Mouse (Mus musculus): ENCODE results near the gene Tmem245.

Tmem245 gene

GRCm38 (mm10) chr4:56946641-56947640 is at the start of gene Tmem245:
Gene Tmem245, minus strand, starts transcription at chr4:56947437.
- peak; percentile 93 for DNase-seq

- DNase-seq: peak; percentile 30
Measured at GRCm38 (mm10) chr4:56993331-56993730, 46.1 kb upstream of the Tmem245 start.

GRCm38 (mm10) chr4:56991951-56992350 is 44.7 kb upstream of the Tmem245 start:
- no peak for DNase-seq

DNA sequence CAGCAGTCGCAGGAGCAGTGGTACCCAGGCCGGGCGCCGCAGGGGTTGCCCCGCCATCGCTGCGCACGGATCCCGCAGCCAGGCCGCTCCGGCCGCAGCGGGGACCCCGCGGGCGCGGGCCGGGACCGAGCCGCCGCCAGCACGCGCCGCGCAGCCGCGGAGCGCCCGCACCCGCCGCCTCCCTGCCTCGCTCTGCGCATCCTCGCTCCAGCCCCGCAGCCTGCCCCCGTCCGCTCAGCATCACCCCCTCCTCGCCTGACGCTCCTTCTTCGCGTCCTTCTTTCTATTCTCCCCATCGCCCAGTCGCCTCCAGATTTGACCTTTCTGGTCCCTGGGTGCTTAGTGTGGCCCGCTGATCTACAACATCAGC is 43.0 kb upstream of the Tmem245 start, which contains the start of gene Frrs1l:
Gene Frrs1l (minus strand): TSS at position 177 of the 370 bp plus-strand sequence.
- DNase-seq: no peak

DNA sequence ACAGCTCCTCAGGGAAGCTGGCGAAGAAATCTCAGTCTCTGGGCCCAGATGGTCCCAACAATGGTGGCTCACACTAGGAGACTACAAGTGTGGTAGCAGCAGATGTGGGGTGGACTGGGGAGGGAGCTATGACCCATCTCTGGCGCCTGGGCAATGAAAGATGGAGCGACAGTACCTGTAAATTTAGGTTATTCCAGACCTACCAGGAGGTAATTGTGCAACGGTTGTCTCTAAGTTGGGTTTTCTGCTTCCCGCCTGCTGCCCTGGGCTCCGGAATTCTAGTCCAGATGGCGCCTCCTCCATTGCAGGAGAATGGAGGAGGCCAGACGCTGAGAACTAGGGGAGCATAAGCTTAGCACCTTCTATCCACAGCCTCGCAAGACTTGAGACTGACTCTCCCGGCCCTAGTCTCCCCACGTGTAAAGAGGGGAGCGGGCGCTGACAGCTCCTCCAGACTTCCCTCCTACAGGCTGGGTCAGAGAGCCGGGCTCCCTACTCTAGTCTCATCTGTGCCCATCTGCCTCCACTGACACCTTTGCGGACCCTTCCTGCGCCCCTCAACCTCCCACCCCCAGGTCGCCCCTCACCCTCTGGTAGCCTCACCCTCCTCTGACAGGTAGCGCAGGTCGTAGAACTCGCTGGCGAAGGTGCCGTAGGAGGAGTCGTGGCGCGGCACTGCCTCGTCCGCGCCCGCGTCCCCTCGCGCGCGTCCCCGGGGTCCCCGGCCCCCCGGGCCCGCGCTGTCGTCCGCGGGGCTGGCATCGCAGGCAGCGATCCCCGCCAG is 42.4 kb upstream of the Tmem245 start:
- DNase-seq: no peak

DNA sequence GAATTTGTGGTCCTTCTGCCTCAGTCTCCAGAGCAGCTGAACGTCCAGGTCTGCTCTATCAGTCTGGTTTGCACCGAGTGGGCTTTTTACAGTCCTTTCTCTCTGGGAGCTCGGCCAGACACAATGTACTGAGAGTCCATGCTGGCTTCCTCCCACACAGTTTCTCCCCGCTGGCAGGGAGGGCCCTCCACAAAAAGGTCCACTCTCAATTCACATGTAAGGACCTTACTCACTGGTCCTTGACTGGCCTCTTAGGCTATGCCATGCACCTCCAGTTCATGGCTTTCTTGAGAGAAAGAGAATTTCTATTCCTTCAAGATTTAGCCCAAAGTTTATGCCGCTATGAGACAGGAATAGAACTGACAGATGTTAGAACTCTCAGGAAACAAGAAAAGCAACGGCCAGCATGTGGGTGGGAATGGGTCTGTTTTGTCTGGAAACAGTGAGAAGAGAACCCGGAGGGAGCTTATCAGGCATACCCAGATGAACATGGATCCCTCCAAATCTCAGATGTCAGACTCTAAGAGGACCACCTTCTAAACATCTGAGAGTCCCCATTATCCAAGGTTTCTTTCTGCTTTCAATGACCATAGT is 18.4 kb upstream of the Tmem245 start:
- DNase-seq: no peak

DNA sequence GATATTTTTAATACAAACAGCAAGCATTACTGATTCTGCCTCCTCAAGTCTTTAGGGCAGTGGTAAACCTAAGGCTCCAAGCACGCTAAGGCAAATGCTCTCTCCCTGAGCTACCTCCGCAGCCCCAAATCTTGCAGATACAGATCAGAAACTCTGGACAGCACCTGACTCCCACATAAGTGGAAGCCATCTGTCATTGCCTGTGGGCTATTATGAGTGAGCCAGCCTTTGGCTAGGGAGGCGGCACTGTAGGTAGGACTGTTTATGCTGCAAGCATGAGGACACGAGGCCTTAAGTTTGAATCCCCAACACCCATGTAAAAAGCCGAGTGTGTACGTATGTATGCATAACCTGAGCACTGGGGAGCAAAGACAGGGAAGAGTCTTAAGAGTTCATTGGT is 16.4 kb upstream of the Tmem245 start:
- DNase-seq: no peak

GRCm38 (mm10) chr4:56961320-56961925 is 14.2 kb upstream of the Tmem245 start:
- no peak for DNase-seq

DNA sequence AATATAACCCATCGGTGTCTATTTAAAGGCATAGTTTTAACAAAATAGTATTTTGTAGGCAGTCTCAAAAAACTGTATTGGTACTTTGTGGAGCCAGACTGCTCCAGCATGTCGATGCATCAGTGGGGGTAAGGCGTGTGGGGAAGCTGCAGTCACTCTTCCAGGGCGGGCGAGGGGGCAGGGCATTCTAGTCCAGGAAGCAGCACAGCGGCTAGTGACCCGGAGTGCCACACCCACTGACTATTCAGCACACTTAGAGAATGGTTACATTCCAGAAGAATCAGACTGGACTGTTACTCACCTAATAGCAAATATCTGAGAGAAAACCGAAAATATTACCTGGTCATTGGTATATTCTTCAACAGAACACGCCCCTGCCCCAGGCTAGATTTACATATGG is 10.3 kb upstream of the Tmem245 start:
- DNase-seq: no peak

GRCm38 (mm10) chr4:56953235-56953634 is 6.0 kb upstream of the Tmem245 start:
- no peak for DNase-seq

- DNase-seq: no peak
Measured at GRCm38 (mm10) chr4:56951701-56952100, 4.5 kb upstream of the Tmem245 start.

DNA sequence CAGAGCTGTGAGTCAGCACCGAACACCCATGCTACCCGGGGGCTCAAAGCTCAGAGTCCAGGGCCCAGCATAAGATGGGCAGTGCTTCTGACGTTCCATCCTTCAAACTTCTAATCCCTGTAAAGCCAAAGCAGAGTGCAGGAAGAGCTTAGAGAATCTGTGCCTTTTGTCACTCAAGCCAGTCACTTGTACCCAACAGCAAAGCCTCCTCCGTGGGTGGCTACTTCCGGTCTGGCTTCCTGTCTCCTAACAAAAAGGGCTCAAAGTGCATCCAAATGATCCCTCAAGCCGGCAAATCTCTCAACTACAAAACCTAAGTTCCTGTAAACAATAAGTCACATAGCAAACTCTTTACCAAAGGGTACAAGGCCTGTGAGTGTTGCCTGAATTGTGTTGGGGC is 2.3 kb upstream of the Tmem245 start:
- DNase-seq: peak; percentile 25

DNA sequence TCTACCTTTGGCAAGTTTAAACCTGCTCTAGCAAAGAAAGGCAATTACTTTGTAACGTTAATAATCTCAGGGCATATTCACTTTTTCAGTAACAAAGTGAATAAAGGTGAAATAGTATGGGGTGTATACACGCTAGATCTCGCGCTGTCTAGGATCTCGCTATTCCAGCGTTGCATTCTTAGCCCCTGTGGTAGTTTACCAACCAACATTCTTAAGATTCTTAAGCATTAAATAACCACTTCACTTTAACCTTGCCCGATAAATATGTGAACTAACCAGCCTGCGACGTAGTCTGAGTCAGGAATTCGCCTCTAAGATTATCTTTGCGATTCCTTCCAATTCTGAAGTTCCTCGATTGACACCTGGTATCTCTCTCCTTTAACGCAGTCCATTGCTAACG is 1.1 kb downstream of the Tmem245 start:
- no peak for DNase-seq

DNA sequence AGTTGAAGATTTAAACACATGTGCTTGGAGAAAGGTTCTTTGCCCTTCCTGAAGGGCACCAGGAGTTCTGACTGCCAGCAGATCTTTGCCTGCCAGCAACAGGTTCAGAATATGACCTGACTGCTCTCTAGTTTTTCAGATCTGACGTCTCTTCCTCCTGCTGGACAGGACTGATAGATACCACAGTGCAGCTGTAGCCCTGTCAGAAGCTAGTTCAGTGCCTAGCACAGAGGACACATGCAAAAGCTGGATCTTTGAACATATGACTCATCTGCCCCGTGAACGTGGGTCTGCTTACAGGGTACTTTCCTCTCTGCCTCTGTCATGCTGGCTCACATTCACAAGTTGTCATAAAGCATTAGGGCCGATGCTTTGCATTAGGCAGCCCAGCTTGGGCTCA is 3.0 kb downstream of the Tmem245 start:
- no peak for DNase-seq

DNA sequence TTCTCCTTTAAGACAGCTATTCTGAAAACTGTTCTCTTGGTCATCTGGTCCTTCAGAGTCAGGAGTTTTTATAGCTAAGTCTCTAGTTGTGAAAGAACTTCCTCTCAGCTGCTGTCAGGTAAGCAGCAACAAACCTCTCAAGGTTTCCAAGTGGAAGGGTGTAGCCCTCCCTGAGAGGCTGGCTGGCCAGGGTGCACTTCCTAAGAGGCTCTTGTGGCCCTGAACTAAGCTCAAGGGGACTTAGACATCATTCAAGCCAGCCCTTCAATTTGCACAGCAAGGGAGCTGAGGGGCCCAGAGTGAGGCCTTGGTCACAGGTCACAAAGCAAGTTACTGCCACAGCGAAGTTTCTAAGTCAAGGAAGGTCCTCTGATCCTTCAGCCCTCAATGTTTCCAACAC is 4.0 kb downstream of the Tmem245 start:
- no peak for DNase-seq

GRCm38 (mm10) chr4:56942567-56942966 is 4.7 kb downstream of the Tmem245 start:
- no peak for DNase-seq

DNA sequence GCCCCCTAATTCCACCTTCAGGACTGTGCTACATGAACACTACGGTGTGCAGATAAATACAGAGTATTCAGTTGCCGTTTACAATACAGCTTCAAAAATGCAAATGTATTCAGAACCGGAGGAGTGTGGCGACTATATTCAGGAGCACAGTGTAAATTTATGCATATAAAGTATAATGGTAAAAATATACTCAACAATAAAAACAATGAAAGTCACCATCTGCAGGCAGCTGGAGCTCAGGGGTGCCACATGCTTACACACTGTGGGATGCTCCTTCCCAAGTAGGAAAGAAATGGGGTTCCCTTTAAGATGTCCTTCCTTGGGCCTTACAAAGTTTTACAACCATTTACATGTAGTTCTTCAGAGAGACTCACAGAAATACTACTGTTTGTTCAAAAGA is 5.8 kb downstream of the Tmem245 start:
- DNase-seq: no peak

GRCm38 (mm10) chr4:56937136-56937535 is 10.1 kb downstream of the Tmem245 start:
- no peak for DNase-seq

DNA sequence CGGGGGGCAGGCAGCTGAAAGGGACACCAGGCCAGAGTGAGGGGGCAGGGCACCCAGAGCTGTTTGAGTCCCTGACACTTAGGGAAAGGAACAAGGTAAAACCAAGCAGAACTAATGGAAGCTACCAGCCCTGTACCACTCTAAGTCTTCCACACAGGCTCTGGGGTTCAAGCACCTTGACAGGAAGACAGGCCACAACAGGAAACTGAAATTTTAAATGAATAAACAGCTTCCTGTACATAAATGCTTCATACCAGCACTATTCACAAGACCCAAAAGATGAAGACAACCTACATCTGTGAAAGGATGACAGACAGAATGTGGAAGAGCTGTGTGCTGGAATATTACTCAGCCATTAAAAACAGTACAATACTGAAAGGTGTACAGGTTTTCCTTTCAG is 11.9 kb downstream of the Tmem245 start:
- no peak for DNase-seq

DNA sequence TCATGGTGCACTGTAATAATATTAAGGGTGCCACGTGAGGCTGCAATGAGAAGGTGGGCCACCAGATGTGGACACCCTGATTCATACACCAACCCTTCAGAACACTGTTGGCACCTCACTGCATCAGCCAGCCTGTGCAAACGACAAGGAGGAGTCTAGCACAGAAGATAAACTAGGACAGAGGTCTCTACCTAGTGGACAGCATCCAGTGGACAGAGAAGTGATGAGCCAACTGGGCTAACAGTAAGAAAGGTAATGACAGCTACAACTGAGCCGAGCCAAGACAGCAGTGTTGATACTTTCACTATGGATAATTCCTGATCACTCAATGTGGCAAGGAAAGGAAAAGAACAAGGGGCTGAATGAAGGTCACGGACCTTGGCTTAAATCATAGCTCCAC is 14.1 kb downstream of the Tmem245 start:
- DNase-seq: no peak

DNA sequence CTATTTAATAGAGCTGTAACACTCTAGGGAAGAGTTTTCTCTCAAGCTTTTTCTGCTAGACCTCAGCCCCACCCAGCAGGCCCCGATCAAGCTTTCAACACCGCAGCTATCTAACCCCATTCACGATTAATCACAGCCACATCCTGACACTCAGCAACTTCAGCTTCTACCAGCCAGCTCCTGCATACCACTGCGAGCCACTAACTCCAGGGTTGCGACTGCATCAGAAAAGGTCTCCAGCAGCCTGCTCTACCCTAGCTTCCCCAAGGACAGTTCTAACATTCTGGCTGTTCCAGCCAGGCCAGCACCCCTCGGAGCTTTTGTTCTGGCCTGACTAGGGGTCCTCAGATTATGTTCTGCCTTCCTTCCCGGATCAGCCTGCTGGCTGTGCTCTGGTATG is 15.1 kb downstream of the Tmem245 start:
- DNase-seq: no peak

GRCm38 (mm10) chr4:56930312-56930711 is 16.9 kb downstream of the Tmem245 start:
- DNase-seq: no peak

- no peak for DNase-seq
Measured at GRCm38 (mm10) chr4:56926971-56927370, 20.3 kb downstream of the Tmem245 start.
